Mouse (Mus musculus) thymus, adult 2 months (tissue): ENCODE data around the gene Ing4. TPM values are rescaled to one million over a fixed set of nuclear protein-coding genes. Genes with fewer than 3 reads are reported as not detected.

ENCODE experiments used
- DNase-seq: peaks from one replicate; pipeline ENCODE4 v3.0.0; 2021
- H3K27ac ChIP-seq: fragments of 200-500 bp; 2 replicates; pipeline ENCODE4 v1.5.1; 2012; ENCODE audit warnings: low read length, control low read depth; ENCODE audit not compliant: control insufficient read depth, insufficient read depth
- H3K27me3 ChIP-seq: fragments of 200-500 bp; 2 replicates; pipeline ENCODE4 v1.6.1; 2012; ENCODE audit warnings: mild to moderate bottlenecking, low read length, moderate library complexity, mixed read lengths; ENCODE audit not compliant: control insufficient read depth, insufficient read depth
- H3K36me3 ChIP-seq: fragments of 200-500 bp; 2 replicates; pipeline ENCODE4 v1.6.1; 2012; ENCODE audit warnings: mild to moderate bottlenecking, low read length, moderate library complexity; ENCODE audit not compliant: control insufficient read depth, insufficient read depth
- H3K4me1 ChIP-seq: fragments of 200-500 bp; replicated peaks from 2 replicates; pipeline ENCODE4 v1.6.1; 2012; ENCODE audit warnings: low read length; ENCODE audit not compliant: control insufficient read depth, insufficient read depth
- H3K4me3 ChIP-seq: fragments of 200-500 bp; 2 replicates; pipeline ENCODE4 v1.5.1; 2012; ENCODE audit warnings: mild to moderate bottlenecking, low read length, control low read depth, moderate library complexity; ENCODE audit not compliant: control insufficient read depth, insufficient read depth
- CTCF ChIP-seq: fragments of 200-500 bp; IDR thresholded peaks from 2 replicates; pipeline ENCODE4 v1.5.1; 2012; ENCODE audit warnings: mild to moderate bottlenecking, control low read depth, low read length, moderate library complexity, borderline replicate concordance; ENCODE audit not compliant: control insufficient read depth, poor library complexity, insufficient read depth; ENCODE audit errors: extremely low read depth
- POLR2A ChIP-seq: fragments of 200-500 bp; IDR thresholded peaks from 2 replicates; pipeline ENCODE4 v1.6.1; 2012; ENCODE audit warnings: mild to moderate bottlenecking, low read length, control low read depth, moderate library complexity; ENCODE audit not compliant: control insufficient read depth, poor library complexity, insufficient read depth; ENCODE audit errors: extremely low read depth
- WGBS: fragments of 180-500 bp; shearing (Covaris S2); methylation state at CpG from one replicate; pipeline ENCODE4 v1.1.7; 2018; 5-methylcytosine and 5-hydroxymethylcytosine counted together
- polyA plus RNA-seq: library from polyadenylated mRNA; depleted of rRNA; stranded (reverse); fragments of >200 nt; gene quantifications from 2 replicates; pipeline ENCODE4 v1.2.3, GENCODE M21; 2012

Gene Ing4
- polyA plus RNA-seq, 1 experiment: 96.8 TPM

DNA sequence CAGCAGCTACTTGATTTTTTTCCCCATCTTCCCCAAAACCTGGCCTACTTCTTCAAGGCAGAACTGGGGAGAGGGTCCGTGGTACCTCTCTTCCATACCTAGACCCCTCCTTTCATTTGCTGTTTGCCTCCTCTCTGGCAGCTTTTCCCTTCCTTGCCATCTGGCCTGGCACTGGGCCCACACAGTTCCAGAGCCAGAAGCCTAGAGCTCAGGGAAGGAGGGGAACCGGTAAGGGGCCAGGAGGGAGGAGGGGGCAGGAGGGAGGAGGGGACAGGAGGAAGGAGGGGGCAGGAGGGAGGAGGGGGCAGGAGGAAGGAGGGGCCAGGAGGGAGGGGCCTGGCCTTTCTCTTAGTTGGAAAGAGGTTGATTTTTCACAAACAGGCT lies 32.3 kb downstream of the Ing4 start:
- TF ChIP-seq POLR2A (no peak), CTCF (no peak)
- peak overlapping the region; percentile 29 for H3K4me3 ChIP-seq
- 1% methylated on average over 2 of the region's 2 CpGs for WGBS
- H3K27ac ChIP-seq: peak overlapping the region; percentile 34
- H3K36me3 ChIP-seq: no peaks in the 10 kb centered on the region
- H3K4me1 ChIP-seq: peaks cover 32% of the 10 kb centered on the region
- no peaks in the 10 kb centered on the region for H3K27me3 ChIP-seq
- DNase-seq: peak; percentile 61

DNA sequence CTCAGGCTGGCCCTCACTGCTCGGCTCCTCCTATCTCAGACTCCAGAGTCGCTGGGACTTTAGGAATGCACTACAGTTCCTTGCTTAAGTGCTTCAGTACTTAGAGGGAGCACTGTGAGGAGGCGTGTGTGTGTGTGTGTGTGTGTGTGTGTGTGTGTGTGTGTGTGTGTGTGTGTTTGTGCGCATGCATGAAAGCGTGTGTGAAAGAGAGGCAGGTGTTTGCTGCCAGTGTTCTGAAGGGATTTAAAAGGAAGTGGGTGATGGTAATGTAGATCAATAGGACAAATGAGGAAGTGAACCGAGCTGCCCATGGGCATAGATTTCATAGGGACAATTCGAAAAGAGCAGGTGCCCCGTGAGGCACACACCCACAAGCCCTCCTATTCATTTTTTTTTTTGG lies 34.3 kb downstream of the Ing4 start:
- Histone ChIP-seq H3K4me3 (no peak overlapping the region), H3K4me1 (peaks cover 32% of the 10 kb centered on the region), H3K27ac (no peak overlapping the region), H3K27me3 (no peaks in the 10 kb centered on the region), H3K36me3 (no peaks in the 10 kb centered on the region)
- TF ChIP-seq CTCF (no peak), POLR2A (no peak)
- DNase-seq: peak; percentile 26
- 12% methylated on average over 8 of the region's 8 CpGs for WGBS

DNA sequence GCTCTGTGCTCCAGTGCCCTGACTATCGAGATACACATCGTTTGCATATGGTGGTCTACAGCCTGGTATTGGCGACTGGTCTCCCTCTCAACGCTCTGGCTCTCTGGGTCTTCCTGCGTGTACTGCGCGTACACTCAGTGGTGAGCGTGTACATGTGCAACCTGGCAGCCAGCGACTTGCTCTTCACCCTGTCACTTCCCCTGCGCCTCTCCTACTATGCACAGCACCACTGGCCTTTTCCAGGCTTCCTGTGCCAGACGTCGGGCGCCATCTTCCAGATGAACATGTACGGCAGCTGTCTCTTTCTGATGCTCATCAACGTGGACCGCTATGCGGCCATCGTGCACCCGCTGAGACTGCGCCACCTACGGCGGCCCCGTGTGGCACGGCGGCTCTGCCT lies 41.8 kb downstream of the Ing4 start:
- no peak for DNase-seq
- TF ChIP-seq POLR2A: no peak
- no peak for TF ChIP-seq CTCF
- no peak overlapping the region for H3K4me3 ChIP-seq
- no peaks in the 10 kb centered on the region for H3K27me3 ChIP-seq
- WGBS: 92% methylated on average over 25 of the region's 25 CpGs
- H3K36me3 ChIP-seq: peaks cover 3% of the 10 kb centered on the region; the same call in 1 of the 2 replicates
- H3K4me1 ChIP-seq: no peaks in the 10 kb centered on the region
- H3K27ac ChIP-seq: no peak overlapping the region

DNA sequence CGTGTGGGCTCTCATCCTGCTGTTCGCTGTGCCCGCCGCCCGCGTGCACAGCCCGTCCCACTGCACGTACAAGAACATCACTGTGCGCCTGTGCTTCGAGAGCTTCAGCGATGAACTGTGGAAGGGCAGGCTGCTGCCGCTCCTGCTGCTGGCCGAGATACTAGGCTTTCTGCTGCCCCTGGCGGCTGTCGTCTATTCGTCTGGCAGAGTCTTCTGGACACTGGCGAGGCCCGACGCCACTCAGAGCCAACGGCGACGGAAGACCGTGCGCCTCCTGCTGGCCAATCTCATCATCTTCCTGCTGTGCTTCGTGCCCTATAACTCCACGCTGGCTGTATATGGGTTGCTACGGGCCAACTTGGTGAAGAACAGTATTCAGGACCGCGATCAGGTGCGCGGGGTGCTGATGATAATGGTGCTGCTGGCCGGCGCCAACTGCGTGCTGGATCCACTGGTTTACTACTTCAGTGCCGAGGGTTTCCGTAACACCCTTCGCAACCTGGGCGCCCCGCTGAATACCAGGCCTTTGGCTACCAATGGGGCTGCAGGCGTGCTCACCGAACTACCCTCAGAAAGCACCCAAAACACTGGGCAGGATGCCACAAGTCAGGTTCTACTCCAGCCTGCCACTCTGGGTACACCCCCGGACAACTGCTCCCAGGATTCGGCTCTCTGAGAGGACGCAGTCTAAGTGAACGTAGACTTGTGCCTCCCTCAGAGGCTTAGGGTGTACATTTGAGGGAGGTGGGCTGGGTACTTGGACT lies 42.4 kb downstream of the Ing4 start:
- H3K27ac ChIP-seq: no peak overlapping the region
- H3K4me1 ChIP-seq: no peaks in the 10 kb centered on the region
- DNase-seq: no peak
- no peak overlapping the region for H3K4me3 ChIP-seq
- no peaks in the 10 kb centered on the region for H3K27me3 ChIP-seq
- H3K36me3 ChIP-seq: peaks cover 3% of the 10 kb centered on the region; the same call in 1 of the 2 replicates
- no peak for TF ChIP-seq POLR2A
- no peak for TF ChIP-seq CTCF
- whole genome bisulfite sequencing: 92% methylated on average over 45 of the region's 45 CpGs

DNA sequence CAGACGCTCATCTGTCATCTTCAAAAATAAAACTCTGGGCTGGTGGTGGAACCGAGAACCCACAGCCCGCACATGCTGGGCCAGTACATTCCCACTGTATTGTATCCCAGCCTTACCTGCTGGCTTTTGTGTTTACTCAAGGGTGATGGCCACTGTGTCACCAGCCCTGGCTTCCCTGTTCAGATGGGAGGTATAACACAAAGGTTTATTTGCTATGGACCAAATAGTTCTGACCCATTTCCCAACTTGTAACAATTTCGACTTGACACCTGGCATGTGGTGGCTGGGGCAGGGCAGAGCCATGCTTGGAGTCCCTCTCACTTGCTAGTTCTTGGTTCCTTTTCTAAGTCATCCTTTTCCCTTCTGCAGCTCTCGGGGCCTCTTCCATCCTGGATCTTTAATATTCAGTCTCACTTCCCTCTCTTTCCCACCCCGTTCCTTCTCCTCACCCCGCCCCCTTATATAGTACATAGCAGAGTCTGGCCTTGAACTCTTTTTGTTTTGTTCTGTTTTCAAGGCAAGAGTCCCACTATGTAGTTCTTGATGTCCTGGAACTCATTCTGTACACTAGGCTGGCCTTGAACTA lies 43.3 kb downstream of the Ing4 start:
- H3K4me1 ChIP-seq: no peaks in the 10 kb centered on the region; the same call in 1 of the 2 replicates
- H3K27ac ChIP-seq: no peak overlapping the region
- no peak for DNase-seq
- H3K4me3 ChIP-seq: no peak overlapping the region
- WGBS: 94% methylated on average over 7 of the region's 7 CpGs
- no peak for TF ChIP-seq CTCF
- no peaks in the 10 kb centered on the region for H3K27me3 ChIP-seq
- peaks cover 3% of the 10 kb centered on the region; the same call in 1 of the 2 replicates for H3K36me3 ChIP-seq

DNA sequence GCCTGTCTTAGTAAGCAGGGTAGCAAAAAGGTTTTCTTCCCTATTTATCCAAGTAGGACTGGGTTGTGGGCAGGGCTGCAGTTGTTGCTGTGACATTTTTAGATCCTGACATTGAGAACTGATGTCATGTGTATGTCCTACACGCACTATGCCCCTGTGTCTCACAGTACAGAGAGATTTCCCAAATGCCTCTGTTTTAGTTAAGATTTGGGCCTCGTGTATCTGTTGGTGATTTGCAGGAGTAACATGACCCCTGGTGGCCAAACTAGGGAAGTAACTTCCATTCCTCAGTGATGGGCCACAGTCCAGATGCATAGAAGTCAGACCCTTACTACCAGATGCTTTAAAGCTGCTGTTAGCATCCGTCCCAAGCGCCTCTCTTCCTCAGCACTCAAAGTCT lies 44.9 kb downstream of the Ing4 start:
- Histone ChIP-seq H3K4me1 (peaks cover 2% of the 10 kb centered on the region), H3K27me3 (no peaks in the 10 kb centered on the region), H3K4me3 (no peak overlapping the region), H3K27ac (no peak overlapping the region), H3K36me3 (peaks cover 3% of the 10 kb centered on the region; the same call in 1 of the 2 replicates)
- DNase-seq: peak; percentile 73
- TF ChIP-seq CTCF (no peak), POLR2A (no peak)
- WGBS: 19% methylated on average over 4 of the region's 4 CpGs
